Mouse (Mus musculus) erythroblast, adult 5-6 weeks (primary cell): ENCODE data around the gene Lrp8. TPM values are rescaled to one million over a fixed set of nuclear protein-coding genes. Genes with fewer than 3 reads are reported as not detected.
A peak's percentile ranks its signal among the peaks of the same experiment; 100 is the strongest.

Experiments
- ATAC-seq: replicated peaks from 2 replicates; pipeline ENCODE4 v1.8.0; 2016; ENCODE audit warnings: moderate number of reproducible peaks, mild to moderate bottlenecking, moderate TSS enrichment, inconsistent platforms; ENCODE audit not compliant: poor library complexity, low FRiP score, severe bottlenecking
- total RNA-seq, 2 experiments: library from RNA; stranded (forward) in 1 of 2; stranded (reverse) in 1 of 2; fragments of 150-400 nt in 1 of 2; fragments of 200-764, 138-1000 nt in 1 of 2; gene quantifications; 2 replicates each; pipeline versions ENCODE4 v1.2.3 to v1.2.4; 2015 to 2017; ENCODE audit warnings: low replicate concordance in 2 of 2

The Lrp8 gene
- total RNA-seq, 2 experiments from 2014 or later, result 2.1 to 6.0 TPM

- no peak for ATAC-seq
Observed at GRCm38 (mm10) chr4:107892663-107893062, 90.6 kb downstream of the Lrp8 start.

- ATAC-seq, result no peak
Observed at GRCm38 (mm10) chr4:107899211-107899927, 97.3 kb downstream of the Lrp8 start.

- ATAC-seq, result no peak
Observed at GRCm38 (mm10) chr4:107900206-107900605, 98.1 kb downstream of the Lrp8 start.

GRCm38 (mm10) chr4:107904252-107904651 is 102.2 kb downstream of the Lrp8 start:
- ATAC-seq, result no peak

GRCm38 (mm10) chr4:107906561-107906960 is 104.5 kb downstream of the Lrp8 start:
- no peak for ATAC-seq

GRCm38 (mm10) chr4:107910020-107910419 is 108.0 kb downstream of the Lrp8 start:
- ATAC-seq, result no peak

GRCm38 (mm10) chr4:107920336-107920735 is 118.3 kb downstream of the Lrp8 start:
- no peak for ATAC-seq

GRCm38 (mm10) chr4:107921152-107921695 is 119.2 kb downstream of the Lrp8 start:
- no peak for ATAC-seq

GRCm38 (mm10) chr4:107921952-107922351 is 119.9 kb downstream of the Lrp8 start:
- ATAC-seq, result no peak

- peak; percentile 96 for ATAC-seq
Observed at GRCm38 (mm10) chr4:107923145-107923802, 121.2 kb downstream of the Lrp8 start, which contains the start of gene Cpt2. Gene Cpt2, minus strand, starts transcription at chr4:107923610.

- no peak for ATAC-seq
Observed at GRCm38 (mm10) chr4:107923803-107924194, 121.7 kb downstream of the Lrp8 start.

Other genes with a start within 250 kb of the Lrp8 start
- not detected in 2 replicates for gene Dmrtb1, start 118.0 kb upstream of the Lrp8 start, total RNA-seq (2015; ENCODE audit: low replicate concordance)
- gene Dmrtb1, start 118.0 kb upstream of the Lrp8 start, total RNA-seq (2017; ENCODE audit: low replicate concordance), result not detected in 2 replicates
- 51.0 and 66.9 TPM in 2 replicates for gene Magoh, start 77.5 kb downstream of the Lrp8 start, total RNA-seq (2015; ENCODE audit: low replicate concordance)
- 63.7 and 79.4 TPM in 2 replicates for gene Magoh, start 77.5 kb downstream of the Lrp8 start, total RNA-seq (2017; ENCODE audit: low replicate concordance)
- gene 0610037L13Rik, start 87.6 kb downstream of the Lrp8 start, total RNA-seq (2015; ENCODE audit: low replicate concordance), result 15.4 and 27.4 TPM in 2 replicates
- 5.3 and 21.7 TPM in 2 replicates for gene 0610037L13Rik, start 87.6 kb downstream of the Lrp8 start, total RNA-seq (2017; ENCODE audit: low replicate concordance)
- 4.4 and 14.2 TPM in 2 replicates for gene Cpt2, start 121.3 kb downstream of the Lrp8 start, total RNA-seq (2015; ENCODE audit: low replicate concordance)
- 4.5 and 6.1 TPM in 2 replicates for gene Cpt2, start 121.3 kb downstream of the Lrp8 start, total RNA-seq (2017; ENCODE audit: low replicate concordance)
- gene Slc1a7, start 166.1 kb downstream of the Lrp8 start, total RNA-seq (2015; ENCODE audit: low replicate concordance), result not detected in 2 replicates
- gene Slc1a7, start 166.1 kb downstream of the Lrp8 start, total RNA-seq (2017; ENCODE audit: low replicate concordance), result not detected in 2 replicates